Mouse (Mus musculus) stomach, embryonic 14.5 days (tissue): ENCODE measurements around the gene Pard3b. TPM values are rescaled to one million over a fixed set of nuclear protein-coding genes. Genes with fewer than 3 reads are reported as not detected.

Source experiments
- ATAC-seq: fragments of 200-750 bp; cut with Nextera tagmentation; 2 replicates; pipeline ENCODE4 v1.8.0; 2017; ENCODE audit warnings: low read depth, moderate TSS enrichment; ENCODE audit not compliant: insufficient number of reproducible peaks, insufficient read depth, low FRiP score
- H3K27ac ChIP-seq: fragments of 300-500 bp; sonication (generic); 2 replicates; pipeline ENCODE4 v1.5.1; 2014; ENCODE audit warnings: mild to moderate bottlenecking, low read length, moderate library complexity, mixed read lengths
- H3K27me3 ChIP-seq: fragments of 300-500 bp; sonication (generic); 2 replicates; pipeline ENCODE4 v1.6.1; 2014; ENCODE audit warnings: low read length, control low read depth, mixed read lengths; ENCODE audit not compliant: control insufficient read depth, insufficient read depth
- H3K36me3 ChIP-seq: fragments of 300-500 bp; sonication (generic); 2 replicates; pipeline ENCODE4 v1.6.1; 2014; ENCODE audit warnings: mild to moderate bottlenecking, control low read depth, low read length, moderate library complexity, mixed read lengths; ENCODE audit not compliant: control insufficient read depth, insufficient read depth
- H3K4me1 ChIP-seq: fragments of 300-500 bp; sonication (generic); 2 replicates; pipeline ENCODE4 v1.6.1; 2014; ENCODE audit warnings: low read length, control low read depth, mixed read lengths; ENCODE audit not compliant: control insufficient read depth, insufficient read depth
- H3K4me2 ChIP-seq: fragments of 300-500 bp; sonication (generic); replicated peaks from 2 replicates; pipeline ENCODE4 v1.6.1; 2014; ENCODE audit warnings: low read depth, low read length, control low read depth
- H3K4me3 ChIP-seq: fragments of 300-500 bp; sonication (generic); 2 replicates; pipeline ENCODE4 v1.5.1; 2014; ENCODE audit warnings: low read depth, low read length, control low read depth
- H3K9ac ChIP-seq: fragments of 300-500 bp; sonication (generic); replicated peaks from 2 replicates; pipeline ENCODE4 v1.6.1; 2014; ENCODE audit warnings: low read depth, mild to moderate bottlenecking, control low read depth, low read length, moderate library complexity, mixed read lengths
- H3K9me3 ChIP-seq: fragments of 300-500 bp; sonication (generic); 2 replicates; pipeline ENCODE4 v1.6.1; 2016; ENCODE audit warnings: low read depth, low read length, control low read depth; ENCODE audit not compliant: control insufficient read depth
- WGBS: fragments of 180-500 bp; shearing (Covaris S2); extraction: QIAGEN DNeasy Blood & Tissue Kit; methylation state at CpG from one replicate; pipeline ENCODE4 v1.1.7; 2014; 5-methylcytosine and 5-hydroxymethylcytosine counted together
- polyA plus RNA-seq: library from polyadenylated mRNA; unstranded; fragments of >200 nt; fragmentation: Nextera tagmentation; extraction: Ambion mirVana; gene quantifications from 2 replicates; pipeline ENCODE4 v1.2.1, GENCODE M21; 2014

The Pard3b gene
- polyA plus RNA-seq, 1 experiment from 2014 or later = 36.3 TPM

GRCm38 (mm10) chr1:62532426-62533126, 894.0 kb downstream of the Pard3b start:
- 72% methylated on average over 10 of the region's 10 CpGs for WGBS
- no peaks in the 10 kb centered on the region for H3K4me1 ChIP-seq

GRCm38 (mm10) chr1:62548953-62549352, 910.3 kb downstream of the Pard3b start:
- no peak overlapping the region for H3K4me3 ChIP-seq
- peak overlapping the region; percentile 44; the same call in 1 of the 2 replicates for H3K27ac ChIP-seq
- no peaks in the 10 kb centered on the region for H3K27me3 ChIP-seq
- 89% methylated on average over 4 of the region's 4 CpGs for WGBS
- no peaks in the 10 kb centered on the region for H3K9me3 ChIP-seq
- H3K4me1 ChIP-seq = peaks cover 11% of the 10 kb centered on the region; the same call in 1 of the 2 replicates
- H3K9ac ChIP-seq = no peak overlapping the region
- no peak overlapping the region for H3K4me2 ChIP-seq
- H3K36me3 ChIP-seq = no peaks in the 10 kb centered on the region
- ATAC-seq = no peak

More at GRCm38 (mm10) chr1:62532426-62533126, 894.0 kb downstream of the Pard3b start:
- no peak overlapping the region for H3K4me3 ChIP-seq
- H3K4me2 ChIP-seq = no peak overlapping the region
- H3K9me3 ChIP-seq = no peaks in the 10 kb centered on the region
- no peak for ATAC-seq
- H3K27ac ChIP-seq = no peak overlapping the region
- no peak overlapping the region for H3K9ac ChIP-seq
- no peaks in the 10 kb centered on the region for H3K27me3 ChIP-seq
- no peaks in the 10 kb centered on the region for H3K36me3 ChIP-seq

GRCm38 (mm10) chr1:62550546-62550945, 911.9 kb downstream of the Pard3b start:
- ATAC-seq = no peak
- no peak overlapping the region for H3K4me3 ChIP-seq
- no peaks in the 10 kb centered on the region for H3K36me3 ChIP-seq
- no peaks in the 10 kb centered on the region for H3K27me3 ChIP-seq
- no peaks in the 10 kb centered on the region for H3K9me3 ChIP-seq
- H3K4me1 ChIP-seq = peaks cover 11% of the 10 kb centered on the region; the same call in 1 of the 2 replicates
- no peak overlapping the region for H3K4me2 ChIP-seq
- peak overlapping the region; percentile 53; the same call in 1 of the 2 replicates for H3K27ac ChIP-seq
- WGBS = 31% methylated on average over 2 of the region's 2 CpGs
- no peak overlapping the region for H3K9ac ChIP-seq

GRCm38 (mm10) chr1:62551516-62551915, 912.9 kb downstream of the Pard3b start:
- Histone ChIP-seq H3K4me3 (no peak overlapping the region), H3K9me3 (no peaks in the 10 kb centered on the region), H3K27ac (peak overlapping the region; percentile 66; the same call in 1 of the 2 replicates), H3K9ac (no peak overlapping the region), H3K4me2 (no peak overlapping the region), H3K36me3 (no peaks in the 10 kb centered on the region), H3K4me1 (peaks cover 11% of the 10 kb centered on the region; the same call in 1 of the 2 replicates), H3K27me3 (no peaks in the 10 kb centered on the region)
- ATAC-seq = no peak
- 80% methylated on average over 6 of the region's 6 CpGs for WGBS

- Histone ChIP-seq H3K27me3 (no peaks in the 10 kb centered on the region), H3K36me3 (no peaks in the 10 kb centered on the region), H3K27ac (no peak overlapping the region), H3K4me2 (no peak overlapping the region), H3K4me1 (peaks cover 5% of the 10 kb centered on the region; the same call in 1 of the 2 replicates), H3K4me3 (no peak overlapping the region), H3K9me3 (no peaks in the 10 kb centered on the region), H3K9ac (no peak overlapping the region)
- no peak for ATAC-seq
- 39% methylated on average over 1 of the region's 1 CpGs for WGBS
These were observed 917.2 kb downstream of the Pard3b start for GRCm38 (mm10) chr1:62555838-62556237.

- H3K9ac ChIP-seq = no peak overlapping the region
- peaks cover 3% of the 10 kb centered on the region; the same call in 1 of the 2 replicates for H3K4me1 ChIP-seq
- H3K27ac ChIP-seq = no peak overlapping the region
- H3K27me3 ChIP-seq = no peaks in the 10 kb centered on the region
- H3K9me3 ChIP-seq = no peaks in the 10 kb centered on the region
- no peaks in the 10 kb centered on the region for H3K36me3 ChIP-seq
- WGBS = 88% methylated on average over 7 of the region's 7 CpGs
- H3K4me2 ChIP-seq = no peak overlapping the region
- H3K4me3 ChIP-seq = no peak overlapping the region
- no peak for ATAC-seq
These were observed 924.4 kb downstream of the Pard3b start for GRCm38 (mm10) chr1:62562987-62563386.

- Histone ChIP-seq H3K27ac (no peak overlapping the region), H3K9ac (no peak overlapping the region), H3K9me3 (no peaks in the 10 kb centered on the region), H3K27me3 (no peaks in the 10 kb centered on the region), H3K4me3 (no peak overlapping the region), H3K4me1 (peaks cover 3% of the 10 kb centered on the region; the same call in 1 of the 2 replicates), H3K36me3 (no peaks in the 10 kb centered on the region), H3K4me2 (no peak overlapping the region)
- no peak for ATAC-seq
- 55% methylated on average over 13 of the region's 13 CpGs for WGBS
These were observed 925.9 kb downstream of the Pard3b start for GRCm38 (mm10) chr1:62564245-62565119.

GRCm38 (mm10) chr1:62565120-62565809, 926.6 kb downstream of the Pard3b start:
- Histone ChIP-seq H3K4me2 (no peak overlapping the region), H3K4me1 (peaks cover 3% of the 10 kb centered on the region; the same call in 1 of the 2 replicates), H3K9me3 (no peaks in the 10 kb centered on the region), H3K27me3 (no peaks in the 10 kb centered on the region), H3K27ac (no peak overlapping the region), H3K9ac (no peak overlapping the region), H3K36me3 (no peaks in the 10 kb centered on the region), H3K4me3 (no peak overlapping the region)
- ATAC-seq = no peak
- 67% methylated on average over 9 of the region's 9 CpGs for WGBS
